Comparison of ENCODE assay signal across 24 mouse cellular contexts in genomic region chr9:74966200-74966599, GRCm38 (mm10).
"Had no signal": no experiment of that assay in that cellular context is flagged by ENCODE, and none has a peak within 500 bp of the region (broad histone marks: within the 10 kb centered on the region; RNA-seq: fewer than 3 reads in every experiment).

No protein-coding gene starts in this region.

- ATAC-seq: hindbrain, embryonic 16.5 days; inflammation-experienced regulatory T-cells, adult 6 months; intestine, embryonic 15.5 days; intestine, postnatal 0 days; liver, embryonic 12.5 days had no signal

- DNase-seq: gastrocnemius, postnatal 14 days; gastrocnemius, postnatal 36 days; heart, adult 18-20 months; heart, postnatal 10 days; heart, postnatal 4 days; kidney, adult 2 months; kidney, postnatal 10 days; kidney, postnatal 25 days; kidney, postnatal 4 days; left cerebral cortex, postnatal 4 days had no signal

- H3K4me1 ChIP-seq: intestine, embryonic 15.5 days; limb, embryonic 13.5 days; limb, embryonic 15.5 days had no signal

- H3K9ac ChIP-seq: heart, embryonic 12.5 days; hindbrain, embryonic 12.5 days; hindbrain, embryonic 14.5 days; intestine, embryonic 15.5 days; limb, embryonic 13.5 days; limb, embryonic 15.5 days; liver, embryonic 12.5 days; liver, embryonic 14.5 days had no signal

- H3K27ac ChIP-seq: heart, embryonic 10.5 days; hindbrain, embryonic 10.5 days; hindbrain, embryonic 12.5 days; hindbrain, embryonic 14.5 days; intestine, embryonic 15.5 days; layer of hippocampus, adult 2 months; limb, embryonic 13.5 days; limb, embryonic 15.5 days; liver, embryonic 12.5 days; liver, embryonic 14.5 days had no signal

- H3K4me3 ChIP-seq: heart, embryonic 10.5 days; heart, embryonic 12.5 days; hindbrain, embryonic 10.5 days; hindbrain, embryonic 12.5 days; intestine, embryonic 15.5 days; layer of hippocampus, adult 2 months; limb, embryonic 13.5 days; limb, embryonic 15.5 days; liver, embryonic 12.5 days had no signal

- H3K36me3 ChIP-seq: heart, embryonic 10.5 days; heart, embryonic 12.5 days; hindbrain, embryonic 12.5 days; intestine, embryonic 15.5 days; limb, embryonic 13.5 days; limb, embryonic 15.5 days; liver, embryonic 12.5 days had no signal

- H3K27me3 ChIP-seq: heart, embryonic 12.5 days; hindbrain, embryonic 12.5 days; intestine, embryonic 15.5 days; limb, embryonic 15.5 days; liver, embryonic 12.5 days had no signal
